Mouse (Mus musculus) olfactory bulb, adult 2 months (tissue): Measurements from ENCODE around the gene Slc12a5. TPM values are rescaled to one million over a fixed set of nuclear protein-coding genes. Genes with fewer than 3 reads are reported as not detected.

Experiments used
- H3K27ac ChIP-seq: fragments of 200-500 bp; 2 replicates; pipeline ENCODE4 v1.5.1; 2012; ENCODE audit warnings: low read depth, low read length; ENCODE audit not compliant: insufficient read depth
- H3K4me1 ChIP-seq: fragments of 200-500 bp; 2 replicates; pipeline ENCODE4 v1.6.1; 2012; ENCODE audit warnings: low read length; ENCODE audit not compliant: control insufficient read depth, insufficient read depth
- H3K4me3 ChIP-seq: fragments of 200-500 bp; 2 replicates; pipeline ENCODE4 v1.5.1; 2012; ENCODE audit warnings: mild to moderate bottlenecking, low read depth, low read length, moderate library complexity; ENCODE audit not compliant: insufficient read depth
- CTCF ChIP-seq: fragments of 200-500 bp; IDR thresholded peaks from 2 replicates; pipeline ENCODE4 v1.5.1; 2012; ENCODE audit warnings: low read depth, mild to moderate bottlenecking, low read length, moderate library complexity; ENCODE audit not compliant: insufficient read depth
- POLR2A ChIP-seq: fragments of 200-500 bp; IDR thresholded peaks from 2 replicates; pipeline ENCODE4 v1.6.1; 2012; ENCODE audit warnings: mild to moderate bottlenecking, low read depth, low read length, moderate library complexity; ENCODE audit not compliant: insufficient read depth
- WGBS: fragments of 180-500 bp; shearing (Covaris S2); methylation state at CpG from one replicate; pipeline ENCODE4 v1.1.7; 2018; 5-methylcytosine and 5-hydroxymethylcytosine counted together
- polyA plus RNA-seq: library from polyadenylated mRNA; stranded (reverse); fragments of >200 nt; gene quantifications from 2 replicates; pipeline ENCODE4 v1.2.4, GENCODE M21; 2012; ENCODE audit warnings: low replicate concordance; ENCODE audit not compliant: missing spikeins, insufficient read depth, insufficient read length

The Slc12a5 gene
- polyA plus RNA-seq, 1 experiment = not detected

DNA sequence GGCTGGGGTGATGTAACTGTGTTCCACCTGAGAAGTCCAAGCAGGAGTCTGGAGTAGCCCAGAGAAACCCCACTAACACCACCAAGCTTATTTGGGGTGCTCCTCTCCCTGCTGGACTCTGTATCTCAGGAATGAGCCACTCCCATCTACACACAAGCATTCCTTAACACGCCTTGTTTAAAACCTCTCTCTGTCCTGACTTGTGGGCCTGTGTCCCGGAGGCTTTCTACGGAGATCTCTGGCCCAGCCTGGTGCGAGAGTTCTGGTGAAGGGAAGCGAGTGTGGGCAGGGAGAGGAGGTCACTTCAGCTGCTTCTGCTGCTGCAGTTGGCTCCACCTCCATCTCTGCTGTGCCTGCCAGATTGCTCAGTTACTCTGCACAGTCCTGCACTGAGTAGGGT, 4.4 kb upstream of the Slc12a5 start:
- 74% methylated on average over 5 of the region's 5 CpGs for WGBS
- Histone ChIP-seq H3K27ac (no peak overlapping the region), H3K4me3 (no peak overlapping the region), H3K4me1 (peaks cover 13% of the 10 kb centered on the region)
- TF ChIP-seq CTCF (no peak), POLR2A (no peak)

- Histone ChIP-seq H3K4me3 (no peak overlapping the region), H3K27ac (no peak overlapping the region), H3K4me1 (peaks cover 27% of the 10 kb centered on the region)
- WGBS = 74% methylated on average over 9 of the region's 9 CpGs
- TF ChIP-seq CTCF (no peak), POLR2A (no peak)
Measured at GRCm38 (mm10) chr2:164957548-164958315, 2.9 kb upstream of the Slc12a5 start.

DNA sequence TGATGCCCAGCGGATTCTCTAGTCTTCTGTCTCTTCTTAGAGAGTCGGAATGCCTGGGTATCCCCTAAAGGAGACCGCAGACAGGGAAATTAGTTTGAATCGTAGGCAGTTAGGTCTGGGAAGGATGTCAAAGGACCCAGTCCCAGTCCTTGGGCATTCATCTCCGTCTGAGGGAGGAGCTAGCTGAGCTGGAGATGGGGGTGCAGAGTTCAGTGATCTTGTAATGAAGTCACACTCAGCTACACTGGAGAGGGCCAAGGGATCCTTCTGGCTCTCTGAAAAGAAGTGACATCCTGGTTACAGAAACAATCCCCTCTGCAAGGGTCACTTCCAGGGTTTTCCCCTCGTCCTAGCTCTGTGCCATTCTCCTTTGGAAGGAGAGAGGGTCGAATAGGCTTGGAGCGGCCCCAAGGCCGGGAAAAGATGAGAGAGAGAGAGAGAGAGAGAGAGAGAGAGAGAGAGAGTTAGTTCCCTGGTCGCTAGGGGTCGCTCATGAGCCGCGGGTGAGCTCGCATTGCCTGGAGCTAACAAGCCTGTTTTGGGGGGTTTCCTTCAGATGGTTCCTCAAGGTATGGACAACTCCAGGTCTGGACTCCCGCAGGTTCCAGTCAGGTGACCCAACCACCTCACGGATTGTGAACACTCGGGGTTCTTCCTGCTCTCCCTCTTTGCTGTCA, 1.0 kb downstream of the Slc12a5 start:
- no peak; the same call in 1 of the 2 replicates for TF ChIP-seq POLR2A
- TF ChIP-seq CTCF = peak; percentile 74

DNA sequence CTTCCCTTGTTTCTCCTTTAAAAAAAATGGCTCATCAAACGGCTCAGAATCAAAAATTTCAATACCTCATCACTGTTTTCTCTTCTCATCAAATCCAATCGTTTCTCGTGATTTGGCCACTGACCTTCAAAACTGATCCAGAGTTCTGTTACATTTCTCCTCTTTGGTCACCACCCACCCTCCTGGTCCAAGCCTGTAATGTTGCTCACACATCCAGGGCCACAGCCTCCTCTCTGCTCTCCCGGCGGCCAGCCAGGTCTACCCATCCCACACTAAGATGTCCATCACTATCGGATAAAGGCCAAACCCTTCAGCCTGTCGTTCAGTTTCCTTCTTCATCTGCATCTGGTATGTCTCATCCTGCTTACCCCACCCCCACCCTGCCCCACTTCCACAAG, 1.6 kb downstream of the Slc12a5 start:
- Histone ChIP-seq H3K27ac (no peak overlapping the region; the same call in 1 of the 2 replicates), H3K4me1 (peaks cover 41% of the 10 kb centered on the region), H3K4me3 (no peak overlapping the region)
- TF ChIP-seq POLR2A (no peak), CTCF (no peak)
- WGBS = 41% methylated on average over 7 of the region's 7 CpGs

More for the DNA sequence above, 1.0 kb downstream of the Slc12a5 start:
- Histone ChIP-seq H3K4me3 (peak overlapping the region; percentile 79), H3K27ac (peak overlapping the region; percentile 65), H3K4me1 (peaks cover 39% of the 10 kb centered on the region)
- WGBS = 4% methylated on average over 17 of the region's 17 CpGs

DNA sequence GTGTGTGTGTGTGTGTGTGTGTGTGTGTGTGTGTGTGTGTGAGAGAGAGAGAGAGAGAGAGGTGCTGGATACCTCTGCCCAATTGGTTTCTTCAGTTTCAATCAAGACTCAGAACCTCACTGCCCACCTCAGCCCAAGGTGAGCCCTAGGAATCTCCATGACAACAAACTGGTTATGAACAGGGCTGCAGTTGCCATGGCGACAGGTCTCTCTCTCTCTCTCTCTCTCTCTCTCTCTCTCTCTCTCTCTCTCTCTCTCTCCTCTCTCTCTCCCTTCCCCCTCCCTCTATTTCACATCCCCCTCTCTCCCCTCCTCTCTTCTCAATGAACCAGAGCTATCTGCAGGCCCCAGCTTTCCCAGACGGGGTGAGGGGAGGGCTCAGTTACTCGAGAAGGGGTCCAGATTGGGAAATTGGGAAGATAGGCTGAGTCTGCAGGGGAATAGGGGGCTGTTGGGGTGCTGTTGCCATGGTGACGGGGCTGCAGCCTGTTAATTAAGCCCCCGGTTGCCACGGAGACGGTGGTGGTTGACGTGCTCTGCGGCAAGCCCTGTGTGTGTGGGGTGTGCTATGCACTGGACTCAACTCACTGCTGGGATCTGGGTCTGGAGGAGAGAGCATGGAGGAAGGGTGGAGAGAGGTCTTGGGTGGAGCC, 3.8 kb downstream of the Slc12a5 start:
- Histone ChIP-seq H3K27ac (peak overlapping the region; percentile 85), H3K4me1 (peaks cover 50% of the 10 kb centered on the region), H3K4me3 (no peak overlapping the region)
- WGBS = 16% methylated on average over 9 of the region's 9 CpGs
- TF ChIP-seq CTCF (no peak), POLR2A (no peak)

GRCm38 (mm10) chr2:164964981-164965380, 4.4 kb downstream of the Slc12a5 start:
- Histone ChIP-seq H3K4me3 (no peak overlapping the region), H3K27ac (peak overlapping the region; percentile 85), H3K4me1 (peaks cover 54% of the 10 kb centered on the region)
- 74% methylated on average over 1 of the region's 1 CpGs for WGBS
- no peak for TF ChIP-seq CTCF
- no peak for TF ChIP-seq POLR2A

DNA sequence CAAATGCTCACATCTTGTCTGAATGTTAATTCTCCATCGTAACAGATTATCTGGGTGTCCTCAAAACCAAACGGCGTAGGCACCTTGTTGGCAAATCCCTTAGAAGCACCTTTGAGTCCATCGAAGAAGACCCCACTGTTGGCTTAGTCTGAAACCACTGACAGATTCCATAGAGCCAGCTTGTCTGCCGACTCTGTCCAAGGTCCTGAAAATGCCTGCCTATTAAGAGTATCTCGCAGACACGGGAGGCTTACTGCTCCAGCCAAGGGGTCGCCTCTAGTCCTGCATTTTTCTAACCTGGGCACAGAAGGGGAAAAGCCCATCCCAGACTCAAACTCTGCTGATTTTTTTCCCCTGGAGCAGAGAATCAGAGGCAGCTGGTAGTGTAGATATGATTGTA, 5.8 kb downstream of the Slc12a5 start:
- TF ChIP-seq POLR2A = no peak
- TF ChIP-seq CTCF = no peak
- Histone ChIP-seq H3K27ac (no peak overlapping the region), H3K4me1 (peaks cover 50% of the 10 kb centered on the region), H3K4me3 (no peak overlapping the region)
- WGBS = 56% methylated on average over 8 of the region's 8 CpGs

- WGBS = 26% methylated on average over 6 of the region's 6 CpGs
- H3K27ac ChIP-seq = peak overlapping the region; percentile 88
- peak overlapping the region; percentile 75; the same call in 1 of the 2 replicates for H3K4me3 ChIP-seq
- peaks cover 43% of the 10 kb centered on the region for H3K4me1 ChIP-seq
- TF ChIP-seq CTCF (peak; percentile 54; the same call in 1 of the 2 replicates), POLR2A (no peak)
Measured at GRCm38 (mm10) chr2:164967193-164967592, 6.6 kb downstream of the Slc12a5 start.
